Mouse (Mus musculus) testis, adult 2 months (tissue): ENCODE measurements at regions not wholly inside any gene's neighbourhood (a gene's known extent, or its start where the extent isn't known, plus 50 kb on each side); places are given as distances from the start of the nearest gene placed in this dataset.

Source experiments
- CTCF ChIP-seq: fragments of 200-500 bp; IDR thresholded peaks from 2 replicates; pipeline ENCODE4 v1.5.1; 2012; ENCODE audit warnings: low read depth, mild to moderate bottlenecking, inconsistent platforms, low read length, moderate library complexity; ENCODE audit not compliant: control insufficient read depth, insufficient read depth, insufficient replicate concordance
- POLR2A ChIP-seq: fragments of 200-500 bp; IDR thresholded peaks from 2 replicates; pipeline ENCODE4 v1.6.1; 2012; ENCODE audit warnings: low read depth, mild to moderate bottlenecking, inconsistent platforms, low read length, moderate library complexity; ENCODE audit not compliant: control insufficient read depth

DNA sequence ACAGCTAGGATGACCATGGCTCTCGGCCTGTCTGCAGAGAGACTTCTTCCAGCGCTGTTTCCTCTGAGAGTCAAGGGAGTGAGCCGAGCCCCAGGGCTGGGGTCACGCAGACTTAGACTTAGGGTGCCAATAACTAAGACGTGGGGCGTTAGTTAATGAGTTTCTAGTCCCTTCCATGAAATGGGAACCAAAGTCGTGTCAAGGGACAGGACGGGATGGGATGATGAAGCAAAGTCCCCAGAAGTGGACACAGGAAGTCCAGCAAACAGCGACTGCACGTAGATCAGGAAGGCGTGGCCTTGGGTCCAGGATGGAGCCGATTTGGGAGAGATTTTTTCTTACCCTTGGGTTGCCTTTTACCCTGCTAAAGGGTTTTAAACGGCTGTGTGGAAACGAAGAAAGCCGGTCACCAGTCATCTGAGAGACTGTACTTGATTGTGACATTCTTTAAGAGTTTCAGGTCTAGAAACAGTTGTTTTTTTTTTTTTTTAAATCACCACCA, 112.5 kb upstream of the Egln3 start:
- no peak for TF ChIP-seq POLR2A
- TF ChIP-seq CTCF = no peak
